Mouse (Mus musculus): ENCODE data around the gene Fcer1g.

Fcer1g gene

DNA sequence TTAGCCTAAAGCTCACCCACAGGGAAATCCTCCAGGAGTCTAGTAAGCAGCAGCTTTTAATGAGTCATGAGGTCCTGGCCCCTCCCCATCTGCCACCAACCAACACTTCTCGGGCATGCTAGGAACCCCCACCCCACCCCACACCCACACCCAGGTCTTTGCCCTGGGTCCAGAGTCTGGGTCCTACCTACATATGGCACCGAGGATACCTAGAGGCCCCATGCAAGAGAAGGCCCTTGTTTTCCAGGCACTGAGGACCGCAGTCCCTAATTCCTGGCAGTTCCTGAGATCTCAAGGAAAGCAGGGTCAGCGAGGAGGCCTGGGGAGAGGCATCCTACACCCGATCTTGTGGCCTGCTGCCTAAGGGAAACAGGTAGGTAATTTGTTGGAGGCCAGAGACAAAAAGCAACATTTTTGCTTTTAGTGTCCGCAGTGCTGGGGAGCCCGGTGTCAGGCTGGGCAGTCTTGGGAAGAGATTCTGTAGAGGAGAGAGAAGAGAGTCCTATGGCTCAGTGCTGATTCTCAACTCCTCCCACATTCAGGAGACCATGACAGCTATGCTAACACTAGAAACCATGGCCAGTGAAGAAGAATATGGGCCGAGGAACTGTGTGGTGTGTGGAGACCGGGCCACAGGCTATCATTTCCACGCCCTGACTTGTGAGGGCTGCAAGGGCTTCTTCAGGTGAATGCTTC, 20.2 kb downstream of the Fcer1g start, which contains the start of gene Nr1i3:
Gene Nr1i3, plus strand, starts transcription at position 170 of the 696 bp plus-strand sequence.
- DNase-seq: peak in 1 of 2 experiments; percentile 76

DNA sequence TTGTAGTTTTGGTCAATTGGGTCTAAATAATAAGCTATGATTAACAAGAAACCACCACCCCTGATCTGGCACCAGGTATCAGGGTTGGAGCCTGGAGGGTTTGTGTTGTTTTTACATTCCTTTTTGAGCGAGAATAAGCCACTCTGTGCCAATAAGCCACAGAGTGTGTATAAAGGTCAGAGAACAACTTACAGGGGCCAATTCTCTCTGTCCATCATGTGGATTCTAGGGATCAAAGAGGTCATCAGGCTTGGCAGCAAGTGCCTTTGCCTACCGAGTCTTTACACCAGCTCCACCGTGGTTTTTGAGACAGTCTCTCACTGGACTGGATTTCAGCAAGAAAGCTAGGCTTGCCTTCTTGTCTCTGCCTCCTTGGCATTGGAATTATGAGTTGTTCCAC, 21.3 kb downstream of the Fcer1g start:
- no peak for DNase-seq

DNA sequence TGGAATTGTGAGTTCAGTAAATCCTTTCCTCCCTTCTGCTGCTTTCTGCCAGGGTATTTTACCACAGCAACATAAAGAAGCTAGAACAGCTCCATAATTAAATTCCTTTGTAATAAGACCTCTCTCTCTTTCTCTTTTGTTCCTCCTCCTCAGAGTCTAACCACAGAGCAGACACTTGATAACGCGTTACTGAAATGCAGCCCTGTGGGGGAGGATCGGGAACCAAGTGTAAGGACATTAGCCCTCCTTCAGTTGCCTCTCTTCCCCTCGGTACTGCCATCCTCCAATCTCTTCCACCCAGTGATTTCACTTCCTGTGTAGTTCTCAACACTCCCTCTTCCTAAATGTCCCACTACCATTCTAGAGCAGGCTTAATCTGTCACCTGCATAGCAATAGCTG, 24.8 kb downstream of the Fcer1g start:
- no peak for DNase-seq

- no peak for DNase-seq
These were observed 28.3 kb downstream of the Fcer1g start for GRCm38 (mm10) chr1:171205704-171206493.

DNA sequence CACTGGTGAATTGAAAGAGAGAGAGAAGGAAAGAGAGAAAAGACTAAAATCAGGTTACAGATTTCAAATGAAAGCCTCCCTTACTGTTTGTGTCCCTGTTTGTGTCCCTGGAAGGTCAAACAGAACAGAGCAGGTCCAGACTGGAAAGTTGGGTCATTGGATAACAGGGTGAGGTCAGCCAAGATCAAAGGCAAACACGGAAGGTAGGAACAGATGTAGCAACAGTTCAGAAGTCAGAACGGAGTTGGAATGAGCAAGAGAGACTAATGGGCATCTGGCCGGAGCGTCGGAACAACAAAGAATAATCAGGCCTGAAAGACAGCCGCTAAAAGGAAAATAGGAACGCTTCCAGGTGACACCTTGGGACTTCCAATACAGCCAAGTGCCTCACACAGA, 29.9 kb downstream of the Fcer1g start:
- DNase-seq: peak in 1 of 2 experiments; percentile 40

DNA sequence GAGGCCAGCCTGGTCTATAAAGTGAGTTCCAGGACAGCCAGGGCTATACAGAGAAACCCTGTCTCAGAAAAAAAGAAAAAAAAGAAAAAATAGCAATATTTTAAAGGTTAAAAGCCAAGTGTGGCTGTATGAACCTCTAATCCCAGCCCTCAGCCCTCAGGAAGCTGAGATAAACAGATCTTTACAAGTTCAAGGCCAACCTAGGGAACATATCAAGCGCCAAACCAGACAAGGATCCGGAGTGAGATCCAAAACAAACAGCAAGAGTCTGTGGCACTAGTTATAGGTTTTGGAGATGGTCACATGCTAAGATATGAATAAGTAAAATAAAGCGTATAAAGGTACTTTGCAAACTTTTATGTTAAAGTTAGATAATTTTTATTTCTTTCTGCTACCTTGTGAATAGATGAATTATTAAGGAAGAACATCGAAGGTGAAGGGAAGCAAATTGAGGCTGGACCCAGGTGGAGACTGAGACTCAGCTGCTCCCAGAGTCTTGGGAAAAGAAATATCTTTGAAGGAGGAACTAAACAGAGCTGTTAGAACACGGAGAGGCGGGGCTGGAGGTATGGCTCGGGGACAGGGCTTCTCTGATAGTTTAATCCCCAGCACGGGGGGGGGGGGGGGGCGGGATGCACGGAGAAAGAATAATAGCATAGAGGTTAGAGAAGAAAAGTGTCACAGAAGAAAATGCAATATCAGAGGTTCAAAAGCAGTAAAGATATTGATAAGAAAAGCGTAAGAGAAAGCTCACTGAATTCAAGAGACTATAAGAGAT, 30.5 kb downstream of the Fcer1g start:
- DNase-seq: no peak

GRCm38 (mm10) chr1:171200769-171201168, 33.4 kb downstream of the Fcer1g start:
- DNase-seq: no peak

DNA sequence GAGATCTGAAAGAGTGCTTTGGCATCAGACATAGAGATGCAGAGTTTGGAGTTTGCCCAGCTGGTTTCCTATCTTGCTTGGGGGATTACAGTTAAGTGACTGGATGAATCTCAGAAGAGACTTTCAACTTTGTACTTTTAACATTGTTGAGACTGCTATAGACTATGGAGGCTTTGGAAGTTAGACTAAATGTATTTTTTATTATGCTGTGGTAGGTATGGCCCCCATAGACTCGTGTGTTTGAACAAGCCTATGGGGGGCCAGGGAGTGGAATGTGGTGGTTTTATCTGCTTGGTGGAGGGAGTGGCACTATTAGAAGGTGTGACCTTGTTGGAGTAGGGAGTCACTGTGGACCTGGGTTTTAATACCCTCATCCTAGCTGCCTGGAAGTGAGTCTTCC, 34.6 kb downstream of the Fcer1g start:
- no peak for DNase-seq

GRCm38 (mm10) chr1:171195887-171196397, 38.2 kb downstream of the Fcer1g start, which contains the start of gene Pcp4l1:
TSS of gene Pcp4l1 (minus strand) at chr1:171196268.
- DNase-seq: peak; percentile 56 to 76

GRCm38 (mm10) chr1:171195046-171195822, 38.9 kb downstream of the Fcer1g start:
- DNase-seq: no peak

- no peak for DNase-seq
These were observed 40.0 kb downstream of the Fcer1g start for GRCm38 (mm10) chr1:171193911-171194830.

DNA sequence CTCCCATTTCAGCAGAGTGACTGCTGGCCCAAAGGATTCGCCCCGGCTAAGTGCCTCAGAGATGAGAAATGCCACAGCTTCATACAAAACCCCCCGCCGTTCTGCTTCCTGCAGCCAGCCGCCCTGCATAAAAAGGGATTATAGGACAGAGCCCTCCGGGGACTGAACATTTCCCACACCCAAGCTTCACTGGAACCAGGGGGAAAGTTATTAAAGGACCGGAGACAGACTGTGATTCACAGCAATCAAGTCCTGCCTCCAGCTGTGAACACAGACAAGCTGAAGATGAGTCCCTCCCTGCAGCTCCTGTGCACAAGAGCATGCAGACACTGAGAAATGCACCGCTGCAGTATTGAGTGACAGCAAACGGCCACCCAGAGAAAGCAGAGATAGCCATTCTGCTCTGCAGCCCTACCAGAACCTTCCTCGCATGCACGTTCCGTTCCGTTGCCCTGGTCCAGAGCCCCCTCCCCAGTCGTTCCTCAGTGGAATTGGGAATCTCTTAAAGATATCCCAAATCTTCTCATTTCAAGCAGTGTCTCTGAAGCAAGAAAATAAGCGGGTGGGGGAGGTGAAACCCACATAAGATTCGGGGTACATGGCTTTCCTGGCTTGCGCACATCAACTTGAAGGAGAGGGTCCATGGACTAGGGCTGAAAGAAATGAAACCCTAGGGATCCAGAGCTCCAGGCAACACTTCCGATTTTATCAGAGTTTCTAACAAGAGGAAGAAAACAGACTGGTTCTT, 40.9 kb downstream of the Fcer1g start:
- no peak for DNase-seq

GRCm38 (mm10) chr1:171192283-171192682, 41.9 kb downstream of the Fcer1g start:
- no peak for DNase-seq

GRCm38 (mm10) chr1:171190832-171191231, 43.3 kb downstream of the Fcer1g start:
- no peak for DNase-seq

DNA sequence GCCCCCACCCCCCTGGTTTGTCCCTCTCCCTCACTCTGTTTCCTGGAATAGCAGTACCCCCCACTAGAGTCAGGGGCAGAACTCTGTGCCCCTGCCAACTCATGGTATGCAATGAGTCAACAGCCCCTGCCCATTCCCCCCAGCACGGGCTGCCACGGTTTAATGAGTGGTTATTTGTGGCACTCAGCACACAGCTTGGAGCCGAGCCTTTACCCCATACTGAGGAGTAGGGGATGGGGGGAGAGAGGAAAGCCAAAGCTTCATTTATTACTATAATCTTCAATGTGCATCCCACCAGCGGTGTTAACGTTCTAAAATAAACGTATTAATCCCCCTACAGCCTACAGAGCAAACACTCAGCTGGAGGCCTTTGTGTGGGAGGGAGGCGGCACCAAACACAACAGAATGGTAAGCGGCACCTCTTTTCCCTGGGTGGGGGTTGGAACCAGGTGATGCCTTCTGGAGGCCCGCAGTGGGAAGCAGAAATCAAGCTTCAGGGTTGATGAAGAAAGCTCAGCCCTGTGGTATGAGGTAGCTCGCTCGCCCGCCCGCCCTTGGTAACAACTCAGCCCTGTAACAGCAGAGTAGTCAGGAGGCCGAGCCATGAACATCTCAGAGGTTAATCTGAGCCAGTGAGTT, 44.6 kb downstream of the Fcer1g start:
- no peak for DNase-seq

GRCm38 (mm10) chr1:171189046-171189445, 45.1 kb downstream of the Fcer1g start:
- DNase-seq: peak in 1 of 2 experiments; percentile 24

DNA sequence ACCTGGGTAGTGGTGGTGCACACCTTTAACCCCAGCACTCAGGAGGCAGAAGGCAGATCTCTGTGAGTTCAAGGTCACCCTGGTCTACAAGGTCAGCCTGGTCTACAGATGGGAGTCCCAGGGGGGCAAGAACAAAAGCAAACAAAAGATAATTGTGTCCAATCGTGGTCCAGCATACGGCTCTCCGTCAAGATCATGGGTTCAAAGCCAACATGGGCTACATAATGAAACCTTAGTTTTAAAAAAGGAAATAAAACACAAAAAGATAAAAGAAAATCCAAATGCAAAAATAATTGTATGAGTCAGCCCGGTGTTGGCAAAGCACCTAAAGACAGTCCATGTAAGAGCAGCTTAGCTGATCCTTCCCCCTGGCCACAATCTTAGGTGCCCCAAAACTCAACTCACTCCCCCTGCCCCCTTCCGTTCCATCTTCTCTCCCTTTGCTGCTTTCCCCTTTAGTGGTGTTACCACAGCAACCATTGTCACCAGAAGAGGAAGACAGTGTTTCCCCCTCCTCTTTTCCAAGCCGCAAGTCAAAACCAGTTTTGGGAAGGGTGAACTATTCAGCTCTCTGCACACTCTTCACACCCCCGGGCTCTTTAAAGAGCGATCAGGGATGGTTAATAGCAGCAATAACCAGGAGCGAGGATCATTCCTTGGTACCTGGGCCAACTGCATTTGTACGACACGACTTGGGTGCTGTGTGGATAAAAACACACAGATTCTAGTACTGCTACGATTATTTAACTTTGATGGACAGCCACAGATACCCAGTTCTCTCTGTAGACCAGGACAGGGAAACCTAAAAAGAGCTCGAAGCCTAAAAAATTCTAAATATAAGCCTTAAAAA, 46.1 kb downstream of the Fcer1g start:
- no peak for DNase-seq

DNA sequence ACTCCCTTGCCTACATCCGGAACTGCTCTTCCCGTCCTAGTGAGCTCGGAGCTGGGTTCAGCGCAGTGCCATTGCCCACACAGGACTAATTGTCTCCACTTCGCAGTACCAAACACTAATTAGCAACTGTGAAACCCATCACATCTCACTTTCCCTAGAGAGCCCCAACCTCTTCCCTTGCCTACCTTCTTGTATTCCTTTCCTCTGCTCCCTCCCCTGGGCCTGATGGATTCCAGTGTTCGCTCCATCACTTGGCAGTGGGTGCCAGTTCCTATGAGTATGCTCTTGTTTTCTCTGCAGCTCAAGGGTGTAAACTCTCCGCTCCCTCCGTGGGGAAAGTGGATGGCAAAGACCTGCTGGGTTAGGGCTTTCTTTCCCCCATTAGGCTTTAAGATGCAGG, 48.5 kb downstream of the Fcer1g start:
- no peak for DNase-seq

GRCm38 (mm10) chr1:171184314-171184713, 49.9 kb downstream of the Fcer1g start:
- peak in 1 of 2 experiments; percentile 28 for DNase-seq
